Mouse (Mus musculus) retina, adult 2 months (tissue): ENCODE measurements at regions not wholly inside any gene's neighbourhood (a gene's known extent, or its start where the extent isn't known, plus 50 kb on each side); places are given as distances from the start of the nearest gene placed in this dataset.
"Not testable (repeated sequence)": the region's sequence is repeated elsewhere in the genome, so short reads cannot be mapped to it uniquely, and the experiment has no call there.

Experiments used
- DNase-seq: peaks from one replicate; pipeline ENCODE4 v3.0.0-alpha.2; 2012; ENCODE audit warnings: low read depth, low spot score

GRCm38 (mm10) chr2:128265014-128265990, 139.5 kb downstream of the Bcl2l11 start:
- DNase-seq: no peak

DNA sequence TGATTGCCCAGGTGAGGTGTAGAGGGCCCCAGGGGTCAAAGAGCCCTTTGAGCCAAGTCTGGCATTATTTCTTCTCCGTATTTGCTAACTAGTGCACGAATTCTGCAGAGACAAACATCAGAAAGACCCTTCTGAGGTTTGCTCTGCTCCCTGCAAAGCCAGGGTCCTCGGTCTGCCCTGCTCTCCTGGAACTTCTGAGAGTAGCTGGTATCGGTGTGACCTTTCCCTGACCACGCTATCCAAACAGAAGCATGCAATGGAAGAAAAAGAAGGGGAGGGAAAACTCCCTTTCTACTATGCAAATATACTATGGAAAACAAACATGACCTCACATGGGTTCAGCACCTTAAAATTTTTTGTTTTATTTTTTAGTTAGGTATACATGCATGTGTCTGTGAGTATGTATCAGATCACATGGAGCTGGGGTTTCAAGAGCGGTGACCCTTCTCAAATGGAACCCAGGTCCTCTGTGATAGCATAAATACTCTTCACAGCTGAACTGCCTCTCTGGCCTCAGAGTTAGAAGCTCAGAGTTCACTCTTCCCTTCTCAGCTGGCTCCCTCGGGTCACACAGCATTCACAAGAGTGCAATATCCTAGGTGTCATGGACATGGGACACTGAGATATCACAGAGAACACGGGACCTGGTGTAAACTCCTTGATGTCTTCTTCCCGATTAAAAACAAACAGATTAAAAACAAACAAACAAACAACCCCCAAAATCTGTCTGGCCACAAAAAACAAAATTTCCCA, 144.7 kb downstream of the Bcl2l11 start:
- no peak for DNase-seq

GRCm38 (mm10) chr2:128272789-128273188, 147.0 kb downstream of the Bcl2l11 start:
- no peak for DNase-seq

- no peak for DNase-seq
These were observed 147.5 kb downstream of the Bcl2l11 start for GRCm38 (mm10) chr2:128273292-128273691.

- DNase-seq: no peak
These were observed 150.5 kb downstream of the Bcl2l11 start for GRCm38 (mm10) chr2:128276337-128276736.

GRCm38 (mm10) chr2:128277387-128278123, 151.7 kb downstream of the Bcl2l11 start:
- DNase-seq: no peak

DNA sequence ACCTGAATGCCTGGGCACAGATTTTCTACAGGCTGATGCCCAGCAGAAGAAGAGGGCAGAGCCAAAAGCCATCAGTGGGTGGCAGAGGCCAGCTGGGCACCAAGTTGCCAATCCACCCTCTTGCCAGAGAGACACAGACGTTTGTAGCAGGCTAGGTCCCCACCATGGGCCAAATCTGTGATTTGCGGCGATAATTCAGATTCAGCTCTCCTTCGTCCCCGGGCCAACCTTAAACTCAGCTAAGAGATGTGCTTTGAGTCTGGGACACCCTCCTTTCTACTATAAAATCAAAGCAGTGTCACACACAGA, 152.2 kb downstream of the Bcl2l11 start:
- no peak for DNase-seq

DNA sequence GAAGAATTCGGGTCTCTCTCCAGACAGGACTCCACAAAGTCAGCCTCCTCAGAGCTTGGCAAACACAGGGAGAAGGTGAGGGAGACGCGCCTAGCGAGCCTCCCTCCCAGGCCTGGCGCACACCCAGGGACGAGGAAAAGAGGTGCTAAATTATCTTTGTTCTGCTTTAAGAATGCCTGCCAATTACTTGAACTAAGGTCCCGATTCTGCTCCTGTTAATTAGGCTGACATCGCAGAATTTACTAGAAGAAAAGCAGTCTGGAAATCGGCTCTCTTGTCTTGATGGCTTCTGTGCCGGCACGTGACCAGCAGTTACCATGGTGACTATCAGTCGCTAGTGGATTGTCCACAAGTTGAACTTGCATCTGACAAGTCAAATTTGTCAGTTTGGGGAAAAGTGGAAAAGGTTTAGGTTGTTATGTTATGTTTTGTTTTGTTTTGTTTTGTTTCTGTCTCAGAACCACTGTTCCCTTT, 152.8 kb downstream of the Bcl2l11 start:
- no peak for DNase-seq

DNA sequence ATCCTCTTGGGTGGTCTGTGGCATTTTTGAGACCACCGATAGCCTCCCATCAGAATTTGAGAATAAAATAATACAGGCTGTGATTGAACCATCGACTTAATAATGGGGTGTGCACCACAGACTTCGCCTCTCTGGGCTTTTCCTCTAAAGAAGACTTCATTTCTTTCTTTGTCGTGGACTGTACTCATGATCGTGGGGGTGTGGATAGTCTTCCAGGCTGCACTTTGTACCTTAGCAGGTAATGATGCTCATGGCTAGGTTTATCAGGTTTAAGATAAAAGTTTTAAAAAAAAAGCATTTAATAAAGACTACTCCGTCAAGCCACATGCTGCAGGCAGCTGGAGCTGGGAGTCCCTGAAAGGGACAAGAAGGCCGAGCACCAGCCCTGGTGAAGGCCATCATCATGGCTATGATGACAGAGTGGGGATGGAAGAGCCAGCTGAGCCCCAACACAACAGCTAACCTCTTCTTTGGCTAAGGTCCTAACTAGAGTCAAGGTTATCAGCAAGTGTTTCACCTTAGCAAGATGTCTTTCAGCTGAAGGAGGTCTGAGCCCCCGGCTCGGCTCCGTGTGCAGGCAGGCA, 153.4 kb downstream of the Bcl2l11 start:
- DNase-seq: no peak

- DNase-seq: no peak
These were observed 156.8 kb downstream of the Bcl2l11 start for GRCm38 (mm10) chr2:128282591-128282990.

DNA sequence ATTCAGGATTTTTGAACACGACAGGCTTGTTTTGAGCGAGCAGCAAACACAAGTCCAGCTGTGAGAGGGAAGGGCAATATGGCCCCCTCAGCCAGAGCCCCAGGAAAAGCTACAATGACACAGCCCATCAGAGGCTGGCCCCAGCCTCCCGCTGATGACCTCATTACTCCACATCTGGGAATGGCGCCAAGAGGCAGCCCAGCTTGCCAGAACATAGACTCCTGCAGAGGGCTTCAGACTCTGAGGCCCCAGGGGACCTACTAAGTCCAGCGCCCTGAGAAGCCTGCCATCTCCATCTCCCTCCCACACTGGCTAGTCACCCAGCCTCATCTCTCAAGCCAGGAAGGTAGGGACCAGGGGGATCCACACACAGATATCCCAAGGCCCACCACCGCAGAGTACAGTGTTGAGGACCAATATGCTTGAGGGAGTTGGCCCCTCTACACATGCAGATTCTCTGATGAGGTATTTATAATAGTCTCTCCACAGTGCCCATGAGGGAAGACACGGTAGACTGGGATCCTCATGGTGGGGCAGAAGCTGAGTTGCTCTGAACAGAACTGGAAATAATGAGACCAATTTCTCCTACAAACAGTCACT, 159.1 kb downstream of the Bcl2l11 start:
- peak; percentile 28 for DNase-seq

DNA sequence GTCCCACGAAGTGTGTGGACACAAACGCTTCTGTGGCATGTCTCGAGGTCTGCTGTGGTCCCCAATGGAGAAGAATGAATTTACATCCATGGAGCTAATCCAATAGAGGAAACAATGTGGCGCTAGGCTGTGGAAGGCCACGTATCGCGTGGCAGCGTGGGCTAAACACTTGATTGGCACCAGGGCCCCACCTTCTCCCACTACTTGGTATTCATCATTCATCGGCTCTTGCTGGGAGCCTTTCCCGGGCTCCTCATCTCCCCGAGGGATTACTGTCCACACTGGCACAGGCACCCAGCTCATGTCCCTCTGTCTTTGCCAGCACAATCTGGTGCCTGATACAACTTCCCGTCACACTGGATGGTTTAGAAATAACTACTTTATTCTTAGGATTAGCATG, 159.6 kb downstream of the Bcl2l11 start:
- no peak for DNase-seq

GRCm38 (mm10) chr2:128288138-128288551, 162.3 kb downstream of the Bcl2l11 start:
- no peak for DNase-seq

DNA sequence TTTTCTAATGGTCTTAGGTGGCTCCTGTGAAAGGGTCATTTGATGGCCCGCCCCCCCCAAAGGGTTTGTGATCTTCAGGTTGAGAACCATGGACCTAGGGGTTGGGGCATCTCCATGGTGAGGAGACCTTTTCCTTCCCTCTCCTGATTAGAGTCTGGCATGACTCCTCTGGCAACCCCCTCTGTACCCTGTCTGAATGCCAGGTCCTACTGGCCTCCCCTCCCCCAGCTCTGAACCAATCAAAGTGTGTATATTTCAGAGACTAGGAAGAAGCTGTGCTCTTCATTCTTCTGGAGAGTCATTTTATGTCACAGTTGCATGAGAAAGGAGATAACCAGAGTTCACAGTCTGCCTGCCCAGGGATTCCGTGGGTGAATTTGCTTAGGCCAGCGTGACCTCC, 164.8 kb downstream of the Bcl2l11 start:
- DNase-seq: no peak

GRCm38 (mm10) chr2:128294610-128295009, 168.8 kb downstream of the Bcl2l11 start:
- DNase-seq: no peak

GRCm38 (mm10) chr2:128295018-128295424, 169.2 kb downstream of the Bcl2l11 start:
- DNase-seq: no peak

DNA sequence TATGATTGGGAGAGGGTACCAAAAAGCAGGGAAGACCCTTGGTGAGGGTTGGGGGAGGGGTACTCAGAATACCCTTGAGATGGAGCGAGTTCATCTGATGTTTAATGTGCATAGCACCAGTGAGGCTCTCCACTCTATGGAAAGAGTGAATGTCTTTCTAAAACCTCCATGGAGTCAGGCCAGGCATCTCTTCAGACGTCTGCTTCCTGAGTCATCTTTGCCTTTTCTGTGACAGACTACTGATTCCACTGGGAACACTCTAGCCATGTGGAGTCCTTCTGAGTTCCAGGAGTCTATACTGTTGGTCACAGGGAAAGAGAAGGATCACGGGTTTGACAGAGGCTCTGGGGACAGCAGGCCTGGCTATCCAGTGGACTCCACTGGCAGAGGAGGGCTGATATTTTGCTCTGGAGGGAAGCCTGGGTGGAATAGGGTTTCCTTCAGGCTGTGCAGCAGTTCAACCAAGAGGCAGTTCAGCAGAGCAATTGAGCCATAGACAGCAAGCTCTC, 169.9 kb downstream of the Bcl2l11 start:
- no peak for DNase-seq

- not testable (repeated sequence) for DNase-seq
These were observed 170.6 kb downstream of the Bcl2l11 start for GRCm38 (mm10) chr2:128296423-128296822.

GRCm38 (mm10) chr2:128296897-128297296, 171.1 kb downstream of the Bcl2l11 start:
- DNase-seq: no peak

DNA sequence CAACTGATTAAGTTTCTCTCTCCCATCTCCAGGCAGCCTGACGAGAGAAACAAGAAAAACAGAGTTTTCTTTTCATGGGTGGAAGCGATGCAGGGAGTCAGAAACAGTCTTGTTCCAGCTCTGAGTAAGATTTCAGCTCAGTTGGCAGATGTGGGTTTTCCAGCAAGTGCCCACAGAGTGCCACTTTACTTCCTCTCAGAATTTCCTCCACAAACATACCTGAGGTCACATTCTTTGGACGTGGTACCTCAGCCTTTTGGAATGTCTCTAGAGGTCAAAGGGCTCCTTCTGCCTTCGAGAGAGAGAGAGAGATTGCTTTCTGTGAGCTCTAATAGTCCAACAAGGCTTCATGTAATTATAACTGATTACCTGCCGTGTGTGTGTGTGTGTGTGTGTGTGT, 172.0 kb downstream of the Bcl2l11 start:
- DNase-seq: no peak

GRCm38 (mm10) chr2:128298996-128299395, 173.2 kb downstream of the Bcl2l11 start:
- DNase-seq: no peak
